Comparison of ENCODE assay signal across 17 mouse cellular contexts in genomic region chr1:96866002-96866401, GRCm38 (mm10). TPM values are rescaled to one million over a fixed set of nuclear protein-coding genes. Genes with fewer than 3 reads are reported as not detected.
"Had no signal": no experiment of that assay in that cellular context is flagged by ENCODE, and none has a peak within 500 bp of the region (broad histone marks: within the 10 kb centered on the region; RNA-seq: fewer than 3 reads in every experiment).

No protein-coding gene starts in this region.

- H3K36me3 ChIP-seq: limb, embryonic 13.5 days; midbrain, embryonic 13.5 days; neural tube, embryonic 15.5 days had no signal

- H3K4me3 ChIP-seq: limb, embryonic 13.5 days; midbrain, embryonic 13.5 days; myocyte; neural tube, embryonic 15.5 days had no signal

- H3K4me2 ChIP-seq: limb, embryonic 13.5 days; midbrain, embryonic 13.5 days; neural tube, embryonic 15.5 days had no signal

- H3K4me1 ChIP-seq: limb, embryonic 13.5 days; midbrain, embryonic 13.5 days had no signal

- H3K9ac ChIP-seq: limb, embryonic 13.5 days; midbrain, embryonic 13.5 days; neural tube, embryonic 15.5 days had no signal

- H3K27me3 ChIP-seq: midbrain, embryonic 13.5 days; neural tube, embryonic 15.5 days had no signal

- H3K27ac ChIP-seq: kidney, postnatal 0 days; limb, embryonic 13.5 days; macrophage; midbrain, embryonic 13.5 days; neural tube, embryonic 15.5 days; stomach, postnatal 0 days had no signal

- ATAC-seq: lung, postnatal 0 days; midbrain, embryonic 13.5 days had no signal

- H3K9me3 ChIP-seq: limb, embryonic 13.5 days; midbrain, embryonic 13.5 days; neural tube, embryonic 15.5 days had no signal

- DNase-seq: kidney, adult 11 months; kidney, adult 9 months; kidney, postnatal 36 days; layer of hippocampus, adult 9-11 months; layer of hippocampus, postnatal 36 days; left cerebral cortex, postnatal 4 days; lung, adult 2 months; thymus, postnatal 4 days had no signal

RNA-seq across cellular contexts. Expression of gene Slco4c1, which starts 6.0 kb away (rescaled TPM):
- polyA plus RNA-seq: limb, embryonic 13.5 days; myocyte; neural tube, embryonic 11.5 days had no signal
